Mouse (Mus musculus) C3H10T1/2 (cell line): ENCODE data around the gene Sorbs2. TPM values are rescaled to one million over a fixed set of nuclear protein-coding genes. Genes with fewer than 3 reads are reported as not detected.

Source experiments
- polyA plus RNA-seq, 2 experiments: library from polyadenylated mRNA; unstranded; fragments of >200 nt; fragmentation: generic; extraction: Trizol; gene quantifications; one replicate each; pipeline ENCODE4 v1.2.1; 2012; ENCODE audit warnings: missing spikeins in 2 of 2

Sorbs2 gene
- under 1 TPM; under 0.01 to 0.24 TPM for polyA plus RNA-seq

DNA sequence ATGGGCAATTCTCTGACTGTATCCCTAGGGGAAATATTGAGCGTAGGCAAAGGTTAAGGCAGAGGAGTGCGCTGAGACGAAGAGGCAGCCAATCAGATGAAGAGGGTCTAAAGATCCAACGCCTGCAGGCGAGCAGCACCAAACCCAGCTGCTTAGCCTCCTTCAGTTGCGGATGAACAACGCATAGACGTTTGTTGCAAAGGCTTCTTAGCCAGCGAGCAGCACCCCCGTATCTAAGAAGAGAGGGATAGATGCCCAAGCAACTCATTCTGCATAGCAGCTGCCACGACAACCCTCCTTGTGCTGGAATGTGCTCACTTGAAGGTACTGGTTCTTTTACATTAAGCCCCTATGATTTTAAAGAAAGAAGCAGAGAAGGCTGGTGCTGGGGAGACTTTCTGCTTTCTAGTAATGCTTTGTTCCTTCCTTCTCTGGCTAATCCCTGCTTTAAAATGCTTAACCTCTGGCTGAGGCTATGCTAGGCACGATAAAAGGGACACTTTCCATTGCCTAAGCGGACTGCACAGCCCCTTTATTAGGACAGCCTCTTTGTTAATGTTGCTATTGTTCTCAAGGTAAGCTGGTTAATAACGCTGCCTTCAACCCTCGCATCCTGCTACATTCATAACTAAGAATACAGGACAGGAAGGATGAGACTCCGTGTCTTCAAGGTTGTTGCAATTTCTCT lies at the start of gene Sorbs2:
TSS of gene Sorbs2 (plus strand) at position 155 of the 688 bp plus-strand sequence.

Other genes with a start within 250 kb of the Sorbs2 start
- gene F11, start 245.8 kb upstream of the Sorbs2 start, polyA plus RNA-seq, result not detected
- gene Klkb1, start 212.9 kb upstream of the Sorbs2 start, polyA plus RNA-seq, result not detected
- not detected for gene Gm45753, start 199.3 kb upstream of the Sorbs2 start, polyA plus RNA-seq
- gene Cyp4v3, start 174.6 kb upstream of the Sorbs2 start, polyA plus RNA-seq, result 1 to 10 TPM in 1 of 2 experiments, under 1 TPM in 1; 0.08 to 1.9 TPM
- 10 to 100 TPM in 1 of 2 experiments, 1 to 10 TPM in 1; 5.1 to 13.7 TPM for gene Fam149a, start 125.5 kb upstream of the Sorbs2 start, polyA plus RNA-seq
- under 1 TPM; 0.06 to 0.61 TPM for gene Tlr3, start 96.7 kb upstream of the Sorbs2 start, polyA plus RNA-seq